Mouse (Mus musculus) adrenal gland, postnatal 4 days (tissue): ENCODE results near the gene Aprt. TPM values are rescaled to one million over a fixed set of nuclear protein-coding genes. Genes with fewer than 3 reads are reported as not detected.

Experiments
- DNase-seq, 2 experiments: peaks; one replicate each; pipeline ENCODE4 v3.0.0; 2021 to 2022; ENCODE audit warnings: low spot score in 2 of 2, mixed read lengths in 2 of 2
- microRNA-seq: library from miRNA; unstranded; fragments of <30 nt; microRNA quantifications from one replicate; pipeline ENCODE4 v1.2.0, GENCODE M21; 2021
- total RNA-seq, 2 experiments: library from RNA; stranded (reverse); gene quantifications; 2 replicates each; pipeline ENCODE4 v1.2.3; 2021

The Aprt gene
- total RNA-seq, 2 experiments from 2014 or later, result 93.4 to 98.6 TPM

DNA sequence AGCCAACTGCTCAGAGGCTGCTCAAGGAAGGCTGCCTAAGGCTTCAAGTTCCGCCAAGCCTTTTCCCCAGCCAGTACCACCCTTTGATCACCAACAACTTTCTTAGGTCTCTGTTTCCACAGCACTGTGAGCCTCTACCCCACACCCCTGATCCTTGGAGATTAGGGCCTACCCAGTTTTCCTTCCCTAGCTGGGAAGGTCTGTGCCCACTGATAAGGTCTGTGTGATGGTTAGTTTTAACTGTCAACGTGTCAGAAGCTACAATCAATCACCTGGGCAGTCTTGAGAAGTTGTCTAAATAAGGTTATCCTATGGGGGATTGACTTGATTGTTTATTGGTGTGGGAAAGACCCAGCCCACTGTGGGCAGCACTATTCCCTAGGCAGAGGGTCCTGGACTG is 38.9 kb downstream of the Aprt start:
- DNase-seq, result no peak

DNA sequence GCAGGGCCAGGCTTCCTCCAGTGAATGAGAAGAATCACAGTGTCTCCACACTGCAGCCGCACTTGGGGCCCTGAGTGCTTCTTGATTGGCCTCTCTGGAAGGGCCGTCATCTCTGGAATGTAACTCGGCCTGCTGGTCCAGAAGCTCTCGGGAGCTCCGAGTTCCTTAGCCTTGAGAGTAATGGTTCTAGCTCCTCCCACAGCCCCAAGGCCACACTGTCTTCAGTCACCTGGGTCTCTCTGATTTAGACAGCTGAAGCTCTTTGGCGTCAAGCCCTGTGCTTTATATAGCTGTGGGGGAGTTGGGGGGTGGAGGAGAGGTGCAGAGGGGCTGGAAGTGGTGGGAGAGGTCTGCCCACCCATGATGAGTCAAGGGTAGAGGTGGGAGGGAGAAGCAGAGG is 39.7 kb downstream of the Aprt start:
- no peak for DNase-seq

DNA sequence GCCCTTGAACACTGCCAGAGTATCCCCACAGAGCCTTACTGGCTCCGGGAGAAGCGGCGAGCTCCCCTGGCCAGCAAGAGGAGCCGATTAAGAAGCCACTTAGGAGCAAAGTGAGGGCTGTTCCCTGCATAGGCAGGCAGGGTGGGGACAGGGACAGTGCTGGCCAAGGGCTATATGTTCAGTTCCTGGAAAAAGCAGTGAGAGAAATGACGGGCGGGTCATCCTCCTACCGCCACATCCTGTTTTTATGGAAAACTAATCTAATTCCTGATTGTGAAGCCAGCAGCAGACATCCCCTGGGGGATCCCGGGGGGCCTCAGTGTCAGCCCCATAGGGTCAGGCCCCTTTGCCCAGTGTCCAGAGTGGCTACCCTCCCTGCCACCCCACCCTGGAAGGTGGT is 45.4 kb downstream of the Aprt start:
- no peak for DNase-seq

- no peak for DNase-seq
Observed at GRCm38 (mm10) chr8:122529159-122529558, 47.5 kb downstream of the Aprt start.

DNA sequence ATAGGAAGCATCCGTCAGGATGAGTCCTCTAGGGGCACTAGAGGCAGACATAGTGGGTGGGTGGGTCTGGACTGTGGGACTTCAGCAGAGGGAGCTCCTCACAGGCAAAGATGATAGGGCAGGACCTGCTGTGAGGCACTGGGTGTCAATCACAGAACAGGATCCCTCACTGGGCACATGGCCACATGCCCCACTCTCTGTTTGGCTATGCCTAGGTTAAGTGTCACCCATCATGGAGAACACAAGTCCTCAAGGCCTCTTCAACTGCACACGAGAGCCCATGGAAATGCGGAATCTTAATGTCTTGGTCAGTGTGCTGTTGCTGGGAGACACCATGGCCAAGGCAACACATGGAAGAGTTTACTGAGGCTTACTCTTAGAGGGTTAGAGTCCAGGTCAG is 48.8 kb downstream of the Aprt start:
- DNase-seq, result no peak

GRCm38 (mm10) chr8:122526526-122527170 is 50.1 kb downstream of the Aprt start:
- DNase-seq, result no peak

DNA sequence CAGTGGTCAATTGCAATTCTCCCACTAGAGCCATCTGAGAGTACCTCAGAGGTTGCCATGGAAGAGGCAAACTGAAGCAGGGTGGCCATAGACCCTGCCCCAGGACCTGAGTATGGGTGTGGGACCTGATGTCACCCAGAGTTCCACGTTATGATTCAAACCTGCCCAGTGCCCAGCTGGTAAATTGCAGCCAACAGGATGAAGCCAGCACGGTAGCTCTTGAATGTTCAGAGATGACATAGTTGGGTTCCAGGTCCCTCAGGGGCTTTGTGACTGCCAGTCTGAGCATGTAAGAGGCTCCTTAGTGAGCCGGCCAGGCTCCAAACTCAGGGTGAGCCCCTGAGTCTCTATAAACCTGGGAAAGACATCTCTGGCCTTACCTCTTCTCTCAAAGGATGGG is 50.6 kb downstream of the Aprt start:
- no peak for DNase-seq

DNA sequence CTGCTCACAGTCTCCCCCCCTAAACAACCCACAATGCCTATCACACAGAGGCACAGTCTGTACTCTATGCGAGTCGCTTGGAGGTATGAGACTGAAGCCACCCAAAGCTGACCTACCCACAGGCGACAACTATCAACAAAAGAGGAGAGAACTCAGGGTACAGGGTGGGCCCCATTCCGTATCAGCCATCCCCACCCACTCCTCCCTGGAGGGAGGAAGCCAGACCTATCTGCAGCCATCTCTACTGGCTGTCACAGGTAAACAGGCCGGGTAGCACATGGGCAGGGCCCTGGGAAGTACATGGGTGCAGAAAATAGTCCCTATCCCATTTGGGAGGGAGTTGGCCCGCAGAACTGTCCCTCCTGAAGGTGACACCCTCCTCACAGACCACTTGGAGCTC is 51.7 kb downstream of the Aprt start:
- DNase-seq, result no peak

Small RNA genes lying within 50 kb of the gene (microRNA-seq; reads per million reads assigned to microRNA genes)
- gene Mir6396, result not detected

Other genes starting within 250 kb of the Aprt start
- gene Trhr2, start 216.2 kb downstream of the Aprt start, total RNA-seq, result not detected
- 10 to 100 TPM; 48.9 to 52.0 TPM for gene Zc3h18, start 200.3 kb downstream of the Aprt start, total RNA-seq
- gene Il17c, start 154.9 kb downstream of the Aprt start, total RNA-seq, result not detected
- 10 to 100 TPM; 49.9 to 76.7 TPM for gene Cyba, start 144.0 kb downstream of the Aprt start, total RNA-seq
- gene Mvd, start 133.5 kb downstream of the Aprt start, total RNA-seq, result 10 to 100 TPM in 1 of 2 experiments, 1 to 10 TPM in 1; 9.1 to 11.5 TPM
- under 1 TPM; 0.42 to 0.56 TPM for gene Snai3, start 116.2 kb downstream of the Aprt start, total RNA-seq
- 10 to 100 TPM; 47.5 to 53.7 TPM for gene Rnf166, start 100.8 kb downstream of the Aprt start, total RNA-seq
- 10 to 100 TPM; 27.7 to 37.0 TPM for gene Ctu2, start 100.8 kb downstream of the Aprt start, total RNA-seq
- gene Piezo1, start 25.6 kb downstream of the Aprt start, total RNA-seq, result 10 to 100 TPM; 49.0 to 52.1 TPM
- 10 to 100 TPM; 33.2 to 36.6 TPM for gene Cdt1, start 8.9 kb downstream of the Aprt start, total RNA-seq
- 10 to 100 TPM; 11.9 to 13.9 TPM for gene Galns, start 34.6 kb upstream of the Aprt start, total RNA-seq
- gene Trappc2l, start 34.7 kb upstream of the Aprt start, total RNA-seq, result 10 to 100 TPM; 51.5 to 51.8 TPM
- gene Pabpn1l, start 45.8 kb upstream of the Aprt start, total RNA-seq, result not detected
- gene Cbfa2t3, start 122.2 kb upstream of the Aprt start, total RNA-seq, result 10 to 100 TPM; 11.3 to 12.0 TPM
- gene Acsf3, start 198.6 kb upstream of the Aprt start, total RNA-seq, result 10 to 100 TPM; 34.0 to 35.8 TPM